Mouse (Mus musculus) forebrain, embryonic 10.5 days (tissue): ENCODE measurements at regions not wholly inside any gene's neighbourhood (a gene's known extent, or its start where the extent isn't known, plus 50 kb on each side); places are given as distances from the start of the nearest gene placed in this dataset.

Experiments used
- DNase-seq: peaks from one replicate; pipeline ENCODE4 v3.0.0-alpha.2; 2017; ENCODE audit warnings: low spot score; ENCODE audit errors: extremely low spot score
- H3K27ac ChIP-seq: fragments of 300-500 bp; sonication (generic); 2 replicates; pipeline ENCODE4 v1.5.1; 2016; ENCODE audit warnings: mild to moderate bottlenecking
- H3K27me3 ChIP-seq: fragments of 300-500 bp; sonication (generic); 2 replicates; pipeline ENCODE4 v1.6.1; 2016; ENCODE audit warnings: mild to moderate bottlenecking; ENCODE audit not compliant: poor library complexity, severe bottlenecking
- H3K36me3 ChIP-seq: fragments of 300-500 bp; sonication (generic); replicated peaks from 2 replicates; pipeline ENCODE4 v1.6.1; 2016; ENCODE audit warnings: mild to moderate bottlenecking, moderate library complexity
- H3K4me1 ChIP-seq: fragments of 300-500 bp; sonication (generic); 2 replicates; pipeline ENCODE4 v1.6.1; 2016
- H3K4me3 ChIP-seq: fragments of 300-500 bp; sonication (generic); 2 replicates; pipeline ENCODE4 v1.5.1; 2016; ENCODE audit warnings: mild to moderate bottlenecking, moderate library complexity
- H3K9me3 ChIP-seq: fragments of 300-500 bp; sonication (generic); 2 replicates; pipeline ENCODE4 v1.6.1; 2016; ENCODE audit warnings: mild to moderate bottlenecking, moderate library complexity
- WGBS: fragments of 180-500 bp; shearing (Covaris S2); methylation state at CpG from one replicate; pipeline ENCODE4 v1.1.7; 2016; 5-methylcytosine and 5-hydroxymethylcytosine counted together

GRCm38 (mm10) chr1:90493481-90493880 lies 109.3 kb upstream of the Cops8 start:
- Histone ChIP-seq H3K4me3 (no peak overlapping the region), H3K9me3 (no peaks in the 10 kb centered on the region), H3K27ac (peak overlapping the region; percentile 69), H3K27me3 (peaks cover 11% of the 10 kb centered on the region), H3K36me3 (no peaks in the 10 kb centered on the region), H3K4me1 (peaks cover 20% of the 10 kb centered on the region)
- WGBS, result 5% methylated on average over 7 of the region's 7 CpGs
- no peak for DNase-seq

DNA sequence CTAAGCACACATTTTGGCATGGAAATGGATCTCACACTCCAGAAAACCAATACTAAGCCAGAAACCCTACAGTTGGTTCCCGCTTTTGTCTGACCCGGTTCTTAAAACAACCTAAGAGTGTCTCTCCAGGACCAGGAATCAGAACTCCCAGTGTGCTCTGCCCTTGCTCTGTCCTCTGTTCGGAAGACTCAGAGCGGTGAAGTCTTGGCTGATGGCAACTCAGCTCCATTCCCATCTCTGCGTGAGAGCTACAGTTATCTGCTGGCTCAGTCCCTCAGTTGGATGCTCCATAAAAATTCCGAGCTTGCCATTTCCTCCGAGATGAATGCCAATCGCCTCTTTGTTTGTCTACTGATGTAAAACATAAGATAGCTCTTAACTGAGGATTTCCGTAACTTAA lies 107.6 kb upstream of the Cops8 start:
- 89% methylated on average over 9 of the region's 9 CpGs for WGBS
- no peak overlapping the region for H3K4me3 ChIP-seq
- H3K27ac ChIP-seq, result no peak overlapping the region
- no peaks in the 10 kb centered on the region for H3K36me3 ChIP-seq
- peaks cover 20% of the 10 kb centered on the region for H3K4me1 ChIP-seq
- peaks cover 7% of the 10 kb centered on the region; the same call in 1 of the 2 replicates for H3K9me3 ChIP-seq
- peaks cover 11% of the 10 kb centered on the region for H3K27me3 ChIP-seq
- no peak for DNase-seq

GRCm38 (mm10) chr1:90497568-90497967 lies 105.2 kb upstream of the Cops8 start:
- Histone ChIP-seq H3K4me3 (no peak overlapping the region), H3K9me3 (peaks cover 7% of the 10 kb centered on the region; the same call in 1 of the 2 replicates), H3K27ac (no peak overlapping the region), H3K4me1 (peaks cover 17% of the 10 kb centered on the region), H3K27me3 (peaks cover 11% of the 10 kb centered on the region), H3K36me3 (no peaks in the 10 kb centered on the region)
- no peak for DNase-seq

DNA sequence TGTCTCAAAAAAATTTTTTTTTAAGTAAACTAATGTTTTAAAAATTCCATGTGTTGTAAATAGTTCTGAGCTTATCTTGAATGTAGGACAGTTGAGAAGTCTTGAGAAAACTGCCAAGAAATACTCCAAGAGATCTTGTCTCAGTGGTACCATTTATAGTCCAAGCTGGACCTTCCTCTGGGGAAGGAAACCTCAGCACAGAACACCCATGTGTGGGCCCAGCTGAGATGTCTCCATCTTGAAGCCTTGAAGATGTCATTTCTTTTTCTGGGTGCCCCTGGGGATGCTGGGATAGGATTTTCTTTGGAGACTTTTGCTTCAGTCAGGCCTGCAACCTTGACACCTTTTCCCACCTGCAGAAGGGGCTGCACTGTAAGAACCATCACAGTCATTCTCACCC lies 101.4 kb upstream of the Cops8 start:
- Histone ChIP-seq H3K27me3 (peaks cover 14% of the 10 kb centered on the region; the same call in 1 of the 2 replicates), H3K36me3 (no peaks in the 10 kb centered on the region), H3K27ac (no peak overlapping the region), H3K4me1 (peaks cover 18% of the 10 kb centered on the region), H3K4me3 (no peak overlapping the region), H3K9me3 (peaks cover 7% of the 10 kb centered on the region; the same call in 1 of the 2 replicates)
- DNase-seq, result no peak

DNA sequence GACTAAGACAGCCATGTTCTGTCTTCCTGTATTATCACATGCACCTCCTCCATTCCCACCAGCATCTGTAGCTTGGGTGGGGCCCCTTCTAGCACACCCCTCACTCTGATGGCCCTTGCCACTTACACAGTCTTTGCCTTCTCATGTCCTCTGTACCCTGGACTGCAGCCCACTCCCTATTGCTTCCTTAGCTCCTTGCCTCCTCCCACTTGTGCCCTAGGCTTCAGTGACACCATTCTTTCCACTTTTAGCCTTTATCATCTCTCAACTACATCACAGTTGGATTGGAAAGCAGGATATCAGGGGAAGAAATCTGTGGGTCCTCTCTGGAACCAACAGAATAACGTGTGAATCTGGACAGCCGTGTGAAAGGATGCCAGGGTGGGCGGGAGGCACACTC lies 100.4 kb upstream of the Cops8 start:
- DNase-seq, result no peak
- Histone ChIP-seq H3K4me3 (no peak overlapping the region), H3K36me3 (no peaks in the 10 kb centered on the region), H3K9me3 (peaks cover 7% of the 10 kb centered on the region; the same call in 1 of the 2 replicates), H3K27ac (no peak overlapping the region), H3K4me1 (peaks cover 23% of the 10 kb centered on the region), H3K27me3 (peaks cover 14% of the 10 kb centered on the region; the same call in 1 of the 2 replicates)
- WGBS, result 90% methylated on average over 3 of the region's 3 CpGs

DNA sequence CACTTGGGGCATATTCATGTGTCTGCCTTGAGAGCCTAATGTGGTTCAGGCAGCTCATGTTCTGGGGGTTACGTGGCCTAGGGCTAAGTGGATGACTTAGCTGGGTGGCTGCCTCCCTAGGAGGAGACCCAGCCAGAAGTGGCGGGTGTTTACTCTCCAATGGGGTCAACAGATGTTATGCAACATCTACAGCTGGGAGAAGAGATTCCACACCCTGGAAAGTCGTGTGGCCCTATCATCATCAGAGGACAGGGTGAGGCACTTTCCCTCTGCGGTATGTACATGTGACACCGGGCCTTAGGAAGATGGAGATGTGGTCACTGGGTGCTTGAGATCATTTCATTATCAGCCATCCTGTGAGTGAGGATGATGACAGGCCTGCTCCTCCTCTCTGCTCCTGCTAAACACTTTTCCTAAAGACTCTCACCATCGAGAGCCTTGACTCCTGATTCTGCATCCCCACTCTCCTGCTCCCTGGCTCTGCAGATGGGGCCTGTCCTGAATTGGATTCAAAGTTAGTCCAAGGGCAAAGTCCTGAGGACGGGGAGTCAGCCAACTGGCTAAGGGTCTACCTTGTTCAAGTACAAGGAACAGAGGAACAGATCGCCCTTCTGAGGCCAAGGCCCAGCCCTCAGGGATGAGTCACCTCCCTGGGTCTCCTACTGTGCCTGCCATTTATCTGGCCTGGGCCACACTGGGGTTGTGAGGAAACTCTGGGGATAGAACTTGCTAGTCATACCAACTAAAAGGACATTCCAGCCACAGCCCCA lies 99.8 kb upstream of the Cops8 start:
- Histone ChIP-seq H3K9me3 (peaks cover 7% of the 10 kb centered on the region; the same call in 1 of the 2 replicates), H3K27ac (no peak overlapping the region), H3K36me3 (no peaks in the 10 kb centered on the region), H3K4me1 (peaks cover 26% of the 10 kb centered on the region), H3K27me3 (peaks cover 14% of the 10 kb centered on the region; the same call in 1 of the 2 replicates), H3K4me3 (no peak overlapping the region)
- WGBS, result 92% methylated on average over 8 of the region's 8 CpGs
- no peak for DNase-seq

GRCm38 (mm10) chr1:90504583-90505080 lies 98.1 kb upstream of the Cops8 start:
- Histone ChIP-seq H3K4me3 (no peak overlapping the region), H3K9me3 (peaks cover 5% of the 10 kb centered on the region; the same call in 1 of the 2 replicates), H3K4me1 (peaks cover 26% of the 10 kb centered on the region), H3K27me3 (peaks cover 14% of the 10 kb centered on the region; the same call in 1 of the 2 replicates), H3K36me3 (no peaks in the 10 kb centered on the region), H3K27ac (peak overlapping the region; percentile 48; the same call in 1 of the 2 replicates)
- WGBS, result 27% methylated on average over 8 of the region's 8 CpGs
- no peak for DNase-seq

GRCm38 (mm10) chr1:90505599-90505998 lies 97.2 kb upstream of the Cops8 start:
- H3K27ac ChIP-seq, result peak overlapping the region; percentile 60
- WGBS, result 91% methylated on average over 3 of the region's 3 CpGs
- no peak for DNase-seq

DNA sequence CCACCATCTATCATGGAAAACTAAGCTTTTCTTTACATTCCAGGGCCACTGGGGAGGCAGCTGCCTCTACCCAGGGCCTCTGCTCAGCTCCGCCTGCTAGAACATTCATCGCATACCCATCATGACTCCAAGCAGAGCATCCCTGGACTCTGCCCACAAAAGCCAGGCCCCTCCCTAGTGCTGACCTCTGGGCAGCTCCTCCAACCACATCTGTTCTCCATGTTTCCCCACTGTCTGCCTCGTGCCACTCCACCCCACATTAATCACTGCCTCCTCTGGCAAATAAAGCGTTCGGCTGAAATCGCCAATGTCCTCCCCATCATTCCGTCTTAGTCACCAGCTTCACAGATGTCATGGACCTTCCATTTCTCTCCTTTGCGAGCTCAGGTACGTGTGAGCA lies 96.2 kb upstream of the Cops8 start:
- Histone ChIP-seq H3K27me3 (peaks cover 14% of the 10 kb centered on the region; the same call in 1 of the 2 replicates), H3K4me3 (no peak overlapping the region), H3K9me3 (no peaks in the 10 kb centered on the region), H3K27ac (0 out of 2 replicates have a peak overlapping the region, but pooled peaks have one; percentile 40), H3K4me1 (peaks cover 26% of the 10 kb centered on the region), H3K36me3 (no peaks in the 10 kb centered on the region)
- 90% methylated on average over 9 of the region's 9 CpGs for WGBS
- no peak for DNase-seq

More at GRCm38 (mm10) chr1:90505599-90505998, 97.2 kb upstream of the Cops8 start:
- Histone ChIP-seq H3K4me3 (no peak overlapping the region), H3K27me3 (peaks cover 14% of the 10 kb centered on the region; the same call in 1 of the 2 replicates), H3K4me1 (peaks cover 26% of the 10 kb centered on the region), H3K36me3 (no peaks in the 10 kb centered on the region), H3K9me3 (no peaks in the 10 kb centered on the region)

DNA sequence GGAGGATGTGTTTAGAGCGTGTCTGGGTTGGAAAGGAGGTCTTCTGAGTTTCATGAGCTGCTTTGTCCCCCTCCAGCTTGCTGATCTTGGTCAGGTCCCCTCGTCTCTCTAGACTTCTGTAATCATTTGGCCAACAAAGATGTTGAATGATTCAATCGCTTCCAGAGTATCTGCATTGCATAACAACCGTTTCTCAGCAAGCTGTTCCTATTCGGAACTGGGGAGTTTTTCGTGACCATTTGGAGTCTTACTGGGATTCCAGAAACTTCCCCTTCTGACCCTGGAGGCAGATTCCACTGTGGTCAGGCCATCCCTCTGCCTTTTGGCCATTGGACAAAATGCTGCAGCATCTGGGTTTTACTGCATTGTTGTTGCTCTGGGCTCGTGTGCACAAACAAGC lies 93.4 kb upstream of the Cops8 start:
- 0 out of 2 replicates have a peak overlapping the region, but pooled peaks have one; percentile 16 for H3K27ac ChIP-seq
- WGBS, result 88% methylated on average over 7 of the region's 7 CpGs
- H3K4me3 ChIP-seq, result no peak overlapping the region
- no peaks in the 10 kb centered on the region for H3K36me3 ChIP-seq
- no peaks in the 10 kb centered on the region for H3K9me3 ChIP-seq
- H3K4me1 ChIP-seq, result peaks cover 29% of the 10 kb centered on the region
- no peak for DNase-seq
- peaks cover 4% of the 10 kb centered on the region; the same call in 1 of the 2 replicates for H3K27me3 ChIP-seq

DNA sequence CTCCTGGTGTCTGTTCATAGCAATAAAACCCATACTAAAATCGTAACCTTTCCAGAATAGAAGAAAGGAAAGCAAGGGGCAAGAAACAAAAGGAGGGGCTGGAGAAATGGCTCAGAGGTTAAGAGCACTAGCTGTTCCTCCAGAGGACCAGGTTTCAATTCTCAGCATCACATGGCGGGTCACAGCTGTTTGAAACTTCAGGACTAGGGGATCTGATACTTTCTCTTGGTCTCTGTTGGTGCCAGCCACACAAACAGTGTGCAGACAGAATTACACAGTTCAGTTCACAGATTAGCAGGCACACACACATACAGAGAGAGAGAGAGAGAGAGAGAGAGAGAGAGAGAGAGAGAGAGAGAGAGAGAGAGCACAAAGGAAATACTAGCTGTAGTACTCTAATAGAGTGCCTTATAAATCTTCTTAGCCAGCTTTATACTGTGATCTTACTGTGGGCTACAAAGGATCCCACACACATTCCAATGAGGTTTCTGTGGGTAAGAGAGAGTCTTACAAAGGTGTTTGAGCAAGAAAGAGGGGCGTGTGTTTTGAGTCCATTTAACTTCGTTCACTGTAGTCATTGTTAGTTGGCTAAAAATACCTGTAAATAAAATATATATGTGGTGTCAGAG lies 89.2 kb upstream of the Cops8 start:
- WGBS, result 81% methylated on average over 4 of the region's 4 CpGs
- H3K36me3 ChIP-seq, result no peaks in the 10 kb centered on the region
- peaks cover 19% of the 10 kb centered on the region for H3K4me1 ChIP-seq
- H3K27ac ChIP-seq, result no peak overlapping the region
- no peak for DNase-seq
- H3K27me3 ChIP-seq, result no peaks in the 10 kb centered on the region
- no peaks in the 10 kb centered on the region for H3K9me3 ChIP-seq
- no peak overlapping the region for H3K4me3 ChIP-seq

DNA sequence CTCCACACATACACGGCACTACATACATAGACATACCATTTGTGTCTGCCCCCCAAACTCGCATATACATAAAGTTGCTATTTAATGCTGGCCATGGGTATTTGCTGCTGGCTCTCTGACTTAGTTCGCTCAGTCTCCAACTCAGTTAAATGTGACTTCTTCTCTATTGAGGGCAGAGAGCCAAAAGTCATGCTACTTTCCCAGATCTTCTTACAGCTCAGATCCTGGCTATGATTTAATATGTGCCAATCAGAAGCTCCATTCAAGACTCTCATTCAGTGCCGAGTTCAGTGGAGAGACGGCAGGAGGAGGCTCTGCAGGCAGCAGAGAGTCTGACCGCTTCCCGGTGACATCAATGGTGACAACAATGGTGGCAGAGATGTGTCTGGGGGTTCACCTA lies 88.6 kb upstream of the Cops8 start:
- Histone ChIP-seq H3K27me3 (no peaks in the 10 kb centered on the region), H3K4me1 (peaks cover 25% of the 10 kb centered on the region), H3K4me3 (no peak overlapping the region), H3K27ac (no peak overlapping the region), H3K36me3 (no peaks in the 10 kb centered on the region), H3K9me3 (no peaks in the 10 kb centered on the region)
- 90% methylated on average over 7 of the region's 7 CpGs for WGBS
- DNase-seq, result no peak
